Mouse (Mus musculus): ENCODE measurements at regions not wholly inside any gene's neighbourhood (a gene's known extent, or its start where the extent isn't known, plus 50 kb on each side); places are given as distances from the start of the nearest gene placed in this dataset.
"Not testable (repeated sequence)": the region's sequence is repeated elsewhere in the genome, so short reads cannot be mapped to it uniquely, and the experiment has no call there.

DNA sequence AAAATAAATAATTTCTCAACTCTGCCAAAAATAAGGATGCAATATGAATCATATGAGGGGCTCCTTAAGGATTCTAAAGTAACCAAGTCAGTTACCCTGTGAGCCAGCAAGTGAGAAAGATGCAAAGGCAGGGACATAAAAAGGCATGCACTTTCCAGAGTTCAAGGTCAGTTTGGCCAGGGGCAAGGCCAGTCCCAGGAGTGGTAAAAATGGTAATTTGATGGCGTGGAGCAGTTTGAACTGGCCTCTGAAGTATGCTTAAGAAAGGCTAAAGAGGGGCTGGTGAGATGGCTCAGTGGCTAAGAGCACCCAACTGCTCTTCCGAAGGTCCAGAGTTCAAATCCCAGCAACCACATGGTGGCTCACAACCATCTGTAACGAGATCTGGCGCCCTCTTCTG lies 68.8 kb downstream of the BC005561 start:
- 99% methylated on average over 4 of the region's 4 CpGs for WGBS
- not testable (repeated sequence) for H3K4me3 ChIP-seq (replicated peaks; ENCODE audit: low read depth, low read length); H3K4me2 ChIP-seq (ENCODE audit: low read length); H3K27me3 ChIP-seq (ENCODE audit: insufficient read depth, low read length); ATAC-seq (replicated peaks; ENCODE audit: low FRiP score, low read depth); H3K9me3 ChIP-seq (replicated peaks; ENCODE audit: low read length); H3K36me3 ChIP-seq (ENCODE audit: insufficient read depth, low read length); H3K9ac ChIP-seq (ENCODE audit: low read depth, low read length); H3K4me1 ChIP-seq (replicated peaks; ENCODE audit: insufficient read depth, low read length); DNase-seq (ENCODE audit: low spot score); H3K27ac ChIP-seq

- 97% methylated on average over 3 of the region's 3 CpGs for WGBS
- not testable (repeated sequence) for H3K27me3 ChIP-seq (ENCODE audit: insufficient read depth, low read length)
These were observed 74.2 kb downstream of the BC005561 start for GRCm38 (mm10) chr5:104582368-104582767.

DNA sequence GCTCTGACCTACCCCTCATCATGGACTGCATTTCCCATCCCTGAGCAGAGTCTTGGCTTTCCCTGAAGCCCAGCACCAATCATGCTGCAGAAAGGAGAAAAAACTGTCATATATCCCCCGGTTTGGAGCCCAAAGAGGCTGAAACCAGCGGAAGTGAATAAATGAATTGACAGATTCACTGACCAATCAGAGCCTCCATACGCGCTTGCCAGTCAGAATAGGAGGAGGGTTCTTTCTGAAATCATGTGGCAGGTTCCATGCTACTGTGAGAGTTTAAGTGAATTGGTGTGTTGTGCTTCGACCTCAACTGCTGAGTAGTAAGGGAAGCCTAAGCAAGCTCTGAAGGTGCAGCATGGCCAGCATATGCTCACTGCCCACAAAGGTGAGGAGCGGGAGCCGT lies 101.0 kb downstream of the BC005561 start:
- Histone ChIP-seq H3K27me3 (ENCODE audit: insufficient read depth, low read length) (no peaks in the 10 kb centered on the region), H3K9ac (ENCODE audit: low read depth, low read length) (no peak overlapping the region), H3K36me3 (ENCODE audit: insufficient read depth, low read length) (no peaks in the 10 kb centered on the region), H3K4me3 (replicated peaks; ENCODE audit: low read depth, low read length) (no peak overlapping the region), H3K27ac (no peak overlapping the region), H3K4me2 (ENCODE audit: low read length) (no peak overlapping the region), H3K4me1 (replicated peaks; ENCODE audit: insufficient read depth, low read length) (no peaks in the 10 kb centered on the region), H3K9me3 (replicated peaks; ENCODE audit: low read length) (no peaks in the 10 kb centered on the region)
- 82% methylated on average over 7 of the region's 7 CpGs for WGBS
- TF ChIP-seq CTCF (IDR thresholded peaks at IDR 0.05; ENCODE audit: low read depth), result no peak
- ATAC-seq (replicated peaks; ENCODE audit: low FRiP score, low read depth) (no peak), DNase-seq (ENCODE audit: low spot score) (no peak)

More at GRCm38 (mm10) chr5:104582368-104582767, 74.2 kb downstream of the BC005561 start:
- not testable (repeated sequence) for H3K4me1 ChIP-seq (replicated peaks; ENCODE audit: insufficient read depth, low read length); H3K4me3 ChIP-seq (replicated peaks; ENCODE audit: low read depth, low read length); H3K27ac ChIP-seq; H3K9ac ChIP-seq (ENCODE audit: low read depth, low read length); ATAC-seq (replicated peaks; ENCODE audit: low FRiP score, low read depth); H3K4me2 ChIP-seq (ENCODE audit: low read length)
- H3K36me3 ChIP-seq (ENCODE audit: insufficient read depth, low read length), result peaks cover 21% of the 10 kb centered on the region
- H3K9me3 ChIP-seq (replicated peaks; ENCODE audit: low read length), result peaks cover 36% of the 10 kb centered on the region
- peak; percentile 50 for DNase-seq (ENCODE audit: low spot score)
